Mouse (Mus musculus) hindbrain, embryonic 16.5 days (tissue): Measurements from ENCODE around the gene Olfr90. TPM values are rescaled to one million over a fixed set of nuclear protein-coding genes. Genes with fewer than 3 reads are reported as not detected.

Experiments used
- ATAC-seq: fragments of 200-750 bp; cut with Nextera tagmentation; 2 replicates; pipeline ENCODE4 v1.8.0; 2017; ENCODE audit warnings: moderate TSS enrichment, moderate library complexity
- H3K27ac ChIP-seq: fragments of 300-500 bp; sonication (generic); 2 replicates; pipeline ENCODE4 v1.5.1; 2014; ENCODE audit warnings: low read depth, mild to moderate bottlenecking, control low read depth, low read length, moderate library complexity
- H3K27me3 ChIP-seq: fragments of 300-500 bp; sonication (generic); replicated peaks from 2 replicates; pipeline ENCODE4 v1.6.1; 2014; ENCODE audit warnings: low read length; ENCODE audit not compliant: control insufficient read depth, insufficient read depth
- H3K36me3 ChIP-seq: fragments of 300-500 bp; sonication (generic); 2 replicates; pipeline ENCODE4 v1.6.1; 2014; ENCODE audit warnings: mild to moderate bottlenecking, low read length, moderate library complexity, mixed read lengths; ENCODE audit not compliant: control insufficient read depth, insufficient read depth
- H3K4me1 ChIP-seq: fragments of 300-500 bp; sonication (generic); 2 replicates; pipeline ENCODE4 v1.6.1; 2014; ENCODE audit warnings: low read depth, low read length; ENCODE audit not compliant: control insufficient read depth, insufficient read depth
- H3K4me2 ChIP-seq: fragments of 300-500 bp; sonication (generic); 2 replicates; pipeline ENCODE4 v1.6.1; 2014; ENCODE audit warnings: mild to moderate bottlenecking, low read length, control low read depth, moderate library complexity
- H3K4me3 ChIP-seq: fragments of 300-500 bp; sonication (generic); 2 replicates; pipeline ENCODE4 v1.5.1; 2014; ENCODE audit warnings: mild to moderate bottlenecking, low read length, control low read depth, moderate library complexity
- H3K9ac ChIP-seq: fragments of 300-500 bp; sonication (generic); 2 replicates; pipeline ENCODE4 v1.6.1; 2014; ENCODE audit warnings: low read depth, mild to moderate bottlenecking, control low read depth, low read length, moderate library complexity
- H3K9me3 ChIP-seq: fragments of 300-500 bp; sonication (generic); 2 replicates; pipeline ENCODE4 v1.6.1; 2014; ENCODE audit warnings: mild to moderate bottlenecking, low read length, moderate library complexity; ENCODE audit not compliant: control insufficient read depth
- WGBS: fragments of 180-500 bp; shearing (Covaris S2); extraction: QIAGEN DNeasy Blood & Tissue Kit; methylation state at CpG from one replicate; pipeline ENCODE4 v1.1.7; 2014; 5-methylcytosine and 5-hydroxymethylcytosine counted together
- polyA plus RNA-seq: library from polyadenylated mRNA; unstranded; fragments of >200 nt; fragmentation: Nextera tagmentation; extraction: Ambion mirVana; gene quantifications from 2 replicates; pipeline ENCODE4 v1.2.1, GENCODE M21; 2015

Gene Olfr90
- polyA plus RNA-seq, 1 experiment from 2014 or later = 0.09 TPM

DNA sequence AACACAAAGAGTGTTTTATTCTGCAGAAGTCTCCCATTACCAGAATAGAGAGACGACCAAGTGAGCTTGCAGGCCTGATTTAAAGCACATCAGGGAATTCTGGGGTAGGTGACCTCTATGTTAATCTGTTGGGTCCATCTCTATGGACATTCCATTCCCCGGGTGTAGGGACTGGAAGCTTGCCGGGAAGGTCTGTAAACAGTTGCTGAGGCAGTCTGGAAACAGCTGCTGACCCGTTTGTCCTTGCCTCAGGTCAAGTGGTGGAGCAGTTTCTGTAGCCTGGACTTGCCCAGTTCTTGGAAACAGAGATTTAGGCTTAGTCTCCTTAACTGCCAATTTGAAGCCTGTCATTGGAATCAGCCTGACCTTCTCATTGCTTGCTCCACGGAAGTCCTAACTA, 8.2 kb downstream of the Olfr90 start:
- WGBS = 30% methylated on average over 5 of the region's 5 CpGs
- no peak overlapping the region for H3K4me3 ChIP-seq
- no peak overlapping the region for H3K9ac ChIP-seq
- H3K27ac ChIP-seq = no peak overlapping the region
- ATAC-seq = no peak
- peaks cover 2% of the 10 kb centered on the region for H3K4me1 ChIP-seq
- H3K36me3 ChIP-seq = peaks cover 4% of the 10 kb centered on the region; the same call in 1 of the 2 replicates
- H3K4me2 ChIP-seq = no peak overlapping the region
- H3K27me3 ChIP-seq = no peaks in the 10 kb centered on the region
- no peaks in the 10 kb centered on the region for H3K9me3 ChIP-seq

DNA sequence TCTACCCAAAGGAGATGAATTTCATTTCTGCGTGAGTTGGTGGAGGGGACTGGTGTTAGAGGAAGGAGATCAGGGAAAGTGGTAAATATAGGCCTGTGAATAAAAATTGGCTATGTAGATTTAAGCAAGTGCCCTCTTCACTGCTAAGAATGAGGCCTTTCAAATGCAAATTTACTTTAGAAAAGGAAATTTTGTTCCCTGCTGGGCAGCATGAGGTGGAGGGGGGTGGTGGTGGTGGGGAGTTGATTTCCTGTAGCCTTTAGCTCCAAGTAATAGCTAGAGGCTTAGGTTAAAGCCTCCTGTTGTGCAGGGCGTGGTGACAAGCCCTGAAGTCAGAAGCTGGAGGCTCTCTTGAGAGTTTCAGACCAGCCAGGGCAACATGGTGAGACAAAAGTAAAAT, 9.3 kb downstream of the Olfr90 start:
- WGBS = 6% methylated on average over 2 of the region's 2 CpGs
- H3K27ac ChIP-seq = no peak overlapping the region
- no peaks in the 10 kb centered on the region for H3K9me3 ChIP-seq
- no peaks in the 10 kb centered on the region for H3K27me3 ChIP-seq
- H3K4me3 ChIP-seq = no peak overlapping the region
- H3K9ac ChIP-seq = no peak overlapping the region
- H3K4me2 ChIP-seq = no peak overlapping the region
- H3K36me3 ChIP-seq = peaks cover 4% of the 10 kb centered on the region; the same call in 1 of the 2 replicates
- no peak for ATAC-seq
- H3K4me1 ChIP-seq = peaks cover 2% of the 10 kb centered on the region

DNA sequence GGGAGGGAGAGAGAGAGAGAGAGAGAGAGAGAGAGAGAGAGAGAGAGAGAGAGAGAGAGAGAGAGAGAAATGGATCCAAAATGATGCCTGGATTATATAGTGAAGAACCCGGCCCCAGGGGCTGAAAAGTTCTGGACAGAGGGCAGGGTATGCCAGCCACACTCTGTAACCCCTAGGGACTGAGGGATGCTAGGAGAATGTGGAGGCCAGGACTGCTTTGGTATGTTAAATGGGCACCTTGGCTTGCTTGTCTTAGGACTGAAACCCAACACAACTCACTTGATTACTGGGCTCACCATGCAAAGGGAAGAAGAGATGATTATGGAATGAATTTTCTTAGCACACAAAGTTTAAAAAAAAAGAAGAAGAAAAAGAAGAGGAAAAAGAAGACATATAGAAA, 10.1 kb downstream of the Olfr90 start:
- H3K4me3 ChIP-seq = no peak overlapping the region

DNA sequence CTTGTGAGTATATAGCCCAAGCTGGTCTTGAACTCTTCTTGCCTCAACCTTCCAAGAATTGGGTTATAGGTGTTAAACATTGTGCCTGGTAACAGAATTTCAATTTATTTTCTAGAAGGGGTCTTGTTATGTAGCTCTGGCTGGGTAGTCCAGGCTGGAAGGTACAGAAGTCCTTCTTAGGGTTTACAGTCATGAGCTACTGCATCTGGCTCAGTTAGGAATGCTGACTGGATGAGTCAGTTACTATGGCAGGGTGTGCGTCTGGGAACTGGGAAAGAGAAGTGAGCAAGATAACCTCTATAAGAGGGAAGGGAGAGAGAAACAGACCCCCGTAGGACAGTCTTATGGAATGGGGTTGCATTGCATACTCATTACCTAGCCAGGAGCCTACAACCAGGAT, 12.5 kb downstream of the Olfr90 start:
- no peaks in the 10 kb centered on the region for H3K27me3 ChIP-seq
- WGBS = 85% methylated on average over 2 of the region's 2 CpGs
- no peak overlapping the region for H3K4me3 ChIP-seq
- ATAC-seq = no peak
- peaks cover 2% of the 10 kb centered on the region for H3K4me1 ChIP-seq
- no peaks in the 10 kb centered on the region for H3K9me3 ChIP-seq
- no peak overlapping the region for H3K27ac ChIP-seq
- H3K9ac ChIP-seq = no peak overlapping the region
- H3K36me3 ChIP-seq = peaks cover 12% of the 10 kb centered on the region
- no peak overlapping the region for H3K4me2 ChIP-seq

More for the DNA sequence above, 10.1 kb downstream of the Olfr90 start:
- Histone ChIP-seq H3K9ac (no peak overlapping the region), H3K9me3 (no peaks in the 10 kb centered on the region), H3K4me2 (no peak overlapping the region), H3K27me3 (no peaks in the 10 kb centered on the region), H3K4me1 (peaks cover 2% of the 10 kb centered on the region), H3K36me3 (peaks cover 4% of the 10 kb centered on the region; the same call in 1 of the 2 replicates), H3K27ac (no peak overlapping the region)
- ATAC-seq = no peak
- WGBS = 7% methylated on average over 1 of the region's 1 CpGs

DNA sequence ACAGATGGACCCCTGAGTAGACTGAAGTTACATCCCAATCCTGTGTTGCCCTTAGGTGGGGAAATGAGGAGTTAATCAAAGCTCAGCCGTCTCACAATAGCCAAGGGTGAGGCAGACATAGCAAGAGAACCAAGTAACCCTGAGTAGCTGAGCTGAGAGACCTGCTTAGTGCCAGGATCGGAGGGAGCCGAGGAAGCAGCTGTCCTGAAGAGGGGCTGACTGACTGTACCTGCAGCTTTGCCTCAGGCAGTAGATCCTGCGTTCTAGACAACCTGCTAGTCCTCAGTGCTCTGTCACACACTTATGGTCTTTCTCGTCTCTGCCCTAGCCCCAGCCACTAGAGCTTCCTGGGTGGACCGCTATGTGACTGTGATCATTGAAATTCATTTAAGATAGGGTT, 13.1 kb downstream of the Olfr90 start:
- Histone ChIP-seq H3K4me1 (peaks cover 2% of the 10 kb centered on the region), H3K4me3 (no peak overlapping the region), H3K27me3 (no peaks in the 10 kb centered on the region), H3K9ac (no peak overlapping the region), H3K4me2 (no peak overlapping the region), H3K27ac (no peak overlapping the region), H3K36me3 (peaks cover 17% of the 10 kb centered on the region), H3K9me3 (no peaks in the 10 kb centered on the region)
- 91% methylated on average over 6 of the region's 6 CpGs for WGBS
- ATAC-seq = no peak

DNA sequence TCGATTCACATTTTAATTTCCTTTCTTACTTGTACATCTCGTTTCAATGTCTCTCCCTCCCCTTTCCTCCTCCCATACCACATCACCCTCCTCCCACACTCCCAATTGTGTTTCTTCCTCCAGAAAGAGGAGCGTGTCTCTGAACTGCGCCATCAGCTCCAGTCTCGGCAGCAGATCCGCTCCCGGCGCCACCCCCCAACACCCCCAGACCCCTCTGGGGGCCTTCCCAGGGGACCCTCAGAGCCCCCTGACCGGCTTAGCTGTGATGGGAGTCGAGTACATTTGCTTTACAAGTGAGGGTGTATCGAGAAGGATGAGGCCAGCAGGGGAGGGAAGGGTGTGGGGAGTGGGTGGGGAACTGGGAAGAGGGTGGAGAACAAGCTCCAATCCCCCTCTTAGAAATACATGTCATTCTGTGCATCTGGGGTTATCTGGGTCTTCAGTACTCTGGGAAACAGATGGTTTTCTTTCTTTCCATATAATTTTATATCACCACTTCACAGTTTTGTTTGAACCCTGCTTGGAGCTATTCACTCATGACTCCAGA, 15.5 kb downstream of the Olfr90 start:
- Histone ChIP-seq H3K36me3 (peaks cover 35% of the 10 kb centered on the region), H3K27ac (peak overlapping the region; percentile 21; the same call in 1 of the 2 replicates), H3K4me1 (no peaks in the 10 kb centered on the region), H3K4me2 (no peak overlapping the region), H3K9me3 (no peaks in the 10 kb centered on the region), H3K4me3 (no peak overlapping the region), H3K27me3 (no peaks in the 10 kb centered on the region), H3K9ac (0 out of 2 replicates have a peak overlapping the region, but pooled peaks have one; percentile 20)
- WGBS = 35% methylated on average over 11 of the region's 11 CpGs
- ATAC-seq = no peak

DNA sequence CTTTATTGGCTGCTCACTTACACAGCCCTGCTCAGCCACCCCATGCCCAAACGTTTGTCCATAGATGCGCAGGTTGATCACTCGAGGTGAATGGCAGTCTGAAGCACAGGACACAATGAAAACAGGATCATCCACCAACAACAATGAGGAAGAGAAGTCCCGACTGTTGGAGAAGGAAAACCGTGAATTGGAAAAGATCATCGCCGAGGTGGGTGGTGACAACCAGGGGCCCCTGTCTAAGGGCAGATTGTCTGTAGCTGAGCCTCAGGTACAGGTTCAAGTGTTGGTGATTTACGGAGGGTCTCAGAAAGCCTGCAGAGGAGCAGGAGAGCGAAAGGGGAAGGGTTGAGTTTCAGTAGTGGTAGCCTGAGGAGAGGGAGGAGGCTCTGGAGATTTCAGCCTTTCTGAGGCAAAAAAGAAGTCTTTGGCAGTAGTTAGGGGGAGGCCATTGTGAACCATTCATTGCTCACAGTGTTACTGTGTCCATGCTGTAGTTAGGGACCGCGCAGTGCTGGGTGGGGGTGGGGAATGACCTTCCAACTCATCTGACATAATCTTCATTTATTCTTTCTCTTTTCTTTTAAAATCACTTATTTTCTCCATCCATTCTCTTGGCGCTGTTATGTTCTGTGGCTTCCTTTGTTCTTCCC, 16.1 kb downstream of the Olfr90 start:
- Histone ChIP-seq H3K4me1 (no peaks in the 10 kb centered on the region), H3K9ac (0 out of 2 replicates have a peak overlapping the region, but pooled peaks have one; percentile 6), H3K4me2 (no peak overlapping the region), H3K27me3 (no peaks in the 10 kb centered on the region), H3K27ac (peak overlapping the region; percentile 21; the same call in 1 of the 2 replicates), H3K4me3 (no peak overlapping the region), H3K36me3 (peaks cover 41% of the 10 kb centered on the region), H3K9me3 (no peaks in the 10 kb centered on the region)
- ATAC-seq = peak; percentile 61
- WGBS = 45% methylated on average over 12 of the region's 12 CpGs

DNA sequence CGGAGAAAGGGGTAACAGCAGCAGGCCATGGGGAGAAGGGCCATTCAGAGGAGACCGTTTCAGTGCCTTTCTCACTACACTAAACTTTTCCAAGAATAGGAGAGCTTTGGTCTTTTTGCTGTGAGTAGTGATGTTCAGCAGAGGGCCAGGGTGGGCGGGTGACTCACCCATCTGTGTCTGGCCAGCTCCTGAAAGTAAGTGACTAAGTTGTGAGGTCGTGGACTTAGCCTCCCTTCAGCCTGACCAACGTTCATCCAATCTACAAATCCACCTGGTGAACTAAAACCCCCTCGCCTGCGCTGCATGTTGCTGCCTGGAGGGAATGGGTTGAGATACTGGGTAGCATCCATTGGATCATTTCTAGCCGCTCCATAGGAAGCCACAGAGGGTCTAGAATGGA, 18.2 kb downstream of the Olfr90 start:
- no peak overlapping the region for H3K4me2 ChIP-seq
- no peak overlapping the region for H3K4me3 ChIP-seq
- WGBS = 89% methylated on average over 8 of the region's 8 CpGs
- no peaks in the 10 kb centered on the region for H3K27me3 ChIP-seq
- no peaks in the 10 kb centered on the region for H3K9me3 ChIP-seq
- no peaks in the 10 kb centered on the region for H3K4me1 ChIP-seq
- H3K27ac ChIP-seq = no peak overlapping the region
- H3K36me3 ChIP-seq = peaks cover 52% of the 10 kb centered on the region
- ATAC-seq = no peak
- H3K9ac ChIP-seq = no peak overlapping the region

DNA sequence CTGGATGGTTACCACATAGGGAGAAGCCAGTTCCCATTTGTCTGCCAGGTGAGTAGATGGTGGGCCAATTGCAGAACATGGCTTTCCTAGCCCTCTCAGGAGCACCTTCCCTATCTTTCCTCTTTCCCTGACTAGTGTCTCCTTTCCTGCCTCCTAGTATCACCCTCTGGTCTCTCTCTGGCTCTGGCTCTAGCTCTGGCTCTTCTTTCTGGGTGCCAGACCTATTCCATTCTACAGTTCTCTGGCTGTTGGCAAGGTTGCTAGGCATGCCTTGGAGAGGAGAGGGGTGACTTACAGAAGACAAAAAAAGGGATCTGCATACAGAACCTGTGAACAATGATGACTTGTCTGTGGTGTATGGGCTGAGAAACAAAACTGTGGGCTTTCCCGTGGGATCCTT, 20.4 kb downstream of the Olfr90 start:
- Histone ChIP-seq H3K27ac (no peak overlapping the region; the same call in 1 of the 2 replicates), H3K9me3 (no peaks in the 10 kb centered on the region), H3K9ac (no peak overlapping the region), H3K4me3 (no peak overlapping the region), H3K4me2 (no peak overlapping the region), H3K27me3 (no peaks in the 10 kb centered on the region), H3K4me1 (no peaks in the 10 kb centered on the region), H3K36me3 (peaks cover 67% of the 10 kb centered on the region)
- peak; percentile 34; the same call in 1 of the 2 replicates for ATAC-seq
- 80% methylated on average over 1 of the region's 1 CpGs for WGBS
